Mouse (Mus musculus): ENCODE measurements around the gene Uox.

Uox gene

GRCm38 (mm10) chr3:146601205-146601604 is 31.0 kb downstream of the Uox start:
- TF ChIP-seq GATA4 (IDR thresholded peaks at IDR 0.05; ENCODE audit: insufficient replicate concordance, low read length) = no peak

GRCm38 (mm10) chr3:146602531-146602930 is 32.3 kb downstream of the Uox start:
- TF ChIP-seq GATA4 (IDR thresholded peaks at IDR 0.05; ENCODE audit: insufficient replicate concordance, low read length) = no peak

DNA sequence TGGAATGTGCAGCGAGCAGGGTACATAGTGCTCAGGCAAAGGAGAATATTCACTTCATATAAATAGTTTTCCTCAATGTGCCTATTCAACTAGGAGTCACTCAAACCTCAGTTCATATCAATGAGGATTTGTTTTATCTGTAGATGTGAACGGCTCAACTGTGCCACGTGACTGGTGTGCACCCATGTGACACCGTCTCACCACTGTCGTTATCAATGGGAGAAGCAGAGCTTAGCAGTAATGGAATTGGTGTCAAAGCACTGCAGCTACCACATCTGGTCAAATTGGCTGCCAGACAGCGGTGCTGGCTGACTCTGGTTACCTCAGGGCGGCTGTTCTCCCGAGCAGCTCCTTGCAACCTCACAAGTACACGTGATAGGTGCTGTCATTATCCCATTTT is 34.4 kb downstream of the Uox start:
- TF ChIP-seq GATA4 (IDR thresholded peaks at IDR 0.05; ENCODE audit: insufficient replicate concordance, low read length) = no peak

DNA sequence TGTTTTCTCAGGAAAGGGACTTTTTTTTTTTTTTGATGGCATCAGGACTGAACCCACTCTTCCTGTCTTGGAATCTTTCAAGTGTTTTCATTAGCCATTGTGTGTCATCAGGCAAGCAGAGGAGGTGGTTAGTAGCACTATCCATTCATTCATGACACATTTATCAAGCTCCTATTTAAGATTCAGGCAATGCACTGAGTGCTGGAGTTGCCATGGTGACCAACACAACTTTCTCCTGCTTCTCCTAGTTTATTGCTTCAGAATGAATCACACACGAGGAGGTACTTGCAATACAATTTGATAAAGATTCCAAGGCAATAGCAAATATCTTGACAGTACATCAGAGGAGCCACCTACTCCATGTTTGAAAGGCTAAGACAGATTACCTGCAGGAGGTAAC is 37.1 kb downstream of the Uox start:
- TF ChIP-seq GATA4 (IDR thresholded peaks at IDR 0.05; ENCODE audit: insufficient replicate concordance, low read length) = no peak

- no peak for TF ChIP-seq GATA4 (IDR thresholded peaks at IDR 0.05; ENCODE audit: insufficient replicate concordance, low read length)
These were observed 40.1 kb downstream of the Uox start for GRCm38 (mm10) chr3:146610322-146610721.

DNA sequence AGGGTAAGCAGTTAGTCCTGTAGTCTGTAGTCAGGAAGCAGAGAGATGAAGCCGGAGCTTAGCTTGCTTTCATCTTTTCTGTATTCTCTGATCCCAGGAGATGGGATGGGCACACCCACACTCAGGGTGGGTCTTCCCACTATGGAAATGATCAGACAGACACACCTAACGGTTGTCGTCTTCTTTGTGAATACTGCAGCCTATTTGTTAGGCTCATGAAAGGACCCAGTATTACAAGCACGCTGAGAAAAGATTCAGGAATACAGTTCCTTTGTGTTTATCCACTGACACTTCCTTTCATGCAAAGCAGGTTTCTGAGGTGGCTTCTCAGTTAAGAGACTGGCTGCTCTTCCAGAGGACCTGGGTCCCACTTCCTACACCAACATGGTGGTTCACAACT is 41.0 kb downstream of the Uox start:
- TF ChIP-seq GATA4 (IDR thresholded peaks at IDR 0.05; ENCODE audit: insufficient replicate concordance, low read length) = no peak

- no peak for TF ChIP-seq GATA4 (IDR thresholded peaks at IDR 0.05; ENCODE audit: insufficient replicate concordance, low read length)
These were observed 41.6 kb downstream of the Uox start for GRCm38 (mm10) chr3:146611821-146612220.

GRCm38 (mm10) chr3:146615496-146615895 is 45.3 kb downstream of the Uox start, which contains the start of gene Dnase2b:
Dnase2b (minus strand) TSS chr3:146615596.
- no peak for TF ChIP-seq GATA4 (IDR thresholded peaks at IDR 0.05; ENCODE audit: insufficient replicate concordance, low read length)

DNA sequence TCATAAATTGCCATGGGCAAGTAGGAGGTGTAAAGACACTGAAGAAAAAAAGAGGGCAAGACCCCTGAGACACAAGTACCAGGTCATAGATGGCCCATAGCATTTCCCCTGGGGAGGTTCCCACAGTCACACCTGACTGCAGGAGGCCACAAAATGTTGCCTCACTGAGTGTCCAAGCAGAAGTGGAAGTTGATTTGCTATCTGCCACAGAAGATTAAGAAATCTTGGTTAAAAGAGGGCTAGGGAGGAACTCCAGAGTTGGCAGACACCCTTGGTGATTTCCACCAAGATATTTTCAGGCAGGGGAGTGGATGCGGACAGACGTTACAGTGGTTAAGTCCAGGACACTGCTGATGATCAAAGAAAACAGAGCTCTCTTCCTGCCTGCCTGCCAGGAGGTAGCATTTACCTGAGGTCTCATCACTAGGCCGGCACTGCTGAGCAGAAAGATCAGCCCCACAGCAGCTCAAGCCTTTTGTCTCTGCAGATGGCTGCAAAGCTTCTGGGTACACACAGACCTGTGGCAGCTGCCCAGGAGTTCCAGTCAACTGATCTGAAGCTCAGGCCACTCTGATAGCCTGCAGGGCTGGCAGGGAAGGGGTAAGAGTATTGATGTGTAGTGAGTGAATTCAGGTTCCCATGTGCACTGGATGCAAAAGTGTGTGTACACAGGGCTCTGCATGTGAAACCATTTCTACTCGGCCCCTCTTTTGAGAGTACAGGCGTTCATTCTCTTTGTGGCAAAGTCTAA is 46.5 kb downstream of the Uox start:
- no peak for TF ChIP-seq GATA4 (IDR thresholded peaks at IDR 0.05; ENCODE audit: insufficient replicate concordance, low read length)

DNA sequence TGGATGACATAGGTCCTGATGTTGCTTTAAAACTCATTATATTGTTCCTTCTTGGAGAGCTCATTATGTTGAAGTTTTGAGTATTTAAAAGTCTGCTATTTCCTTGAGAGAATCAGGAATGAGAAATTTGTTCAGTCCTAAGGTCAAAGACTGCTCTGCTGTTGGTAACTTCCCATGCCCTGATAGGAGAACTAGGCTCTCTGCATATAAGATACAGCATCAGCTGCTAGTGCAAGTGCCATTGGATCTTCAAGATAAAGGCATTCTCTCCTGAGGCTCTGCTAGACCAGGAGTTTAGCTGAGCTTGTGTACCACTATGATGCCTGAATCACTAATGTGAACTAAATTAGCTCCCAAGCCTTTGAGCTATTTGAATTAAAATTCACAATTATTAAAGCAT is 47.7 kb downstream of the Uox start:
- TF ChIP-seq GATA4 (IDR thresholded peaks at IDR 0.05; ENCODE audit: insufficient replicate concordance, low read length) = no peak

- TF ChIP-seq GATA4 (IDR thresholded peaks at IDR 0.05; ENCODE audit: insufficient replicate concordance, low read length) = no peak
These were observed 48.1 kb downstream of the Uox start for GRCm38 (mm10) chr3:146618357-146618756.

GRCm38 (mm10) chr3:146620101-146620500 is 49.9 kb downstream of the Uox start:
- no peak for TF ChIP-seq GATA4 (IDR thresholded peaks at IDR 0.05; ENCODE audit: insufficient replicate concordance, low read length)

GRCm38 (mm10) chr3:146620555-146621249 is 50.5 kb downstream of the Uox start:
- no peak for TF ChIP-seq GATA4 (IDR thresholded peaks at IDR 0.05; ENCODE audit: insufficient replicate concordance, low read length)

- no peak for TF ChIP-seq GATA4 (IDR thresholded peaks at IDR 0.05; ENCODE audit: insufficient replicate concordance, low read length)
These were observed 51.7 kb downstream of the Uox start for GRCm38 (mm10) chr3:146621966-146622365.

- TF ChIP-seq GATA4 (IDR thresholded peaks at IDR 0.05; ENCODE audit: insufficient replicate concordance, low read length) = no peak
These were observed 55.5 kb downstream of the Uox start for GRCm38 (mm10) chr3:146625766-146626165.

- TF ChIP-seq GATA4 (IDR thresholded peaks at IDR 0.05; ENCODE audit: insufficient replicate concordance, low read length) = no peak
These were observed 58.2 kb downstream of the Uox start for GRCm38 (mm10) chr3:146628227-146628982.
